Mouse (Mus musculus) CH12.LX (cell line): ENCODE measurements around the gene Plin3. TPM values are rescaled to one million over a fixed set of nuclear protein-coding genes. Genes with fewer than 3 reads are reported as not detected.

Source experiments
- DNase-seq: peaks from one replicate; pipeline ENCODE4 v3.0.0-alpha.2; 2013; ENCODE audit errors: extremely low read depth
- H3K27ac ChIP-seq: 2 replicates; pipeline ENCODE4 v1.5.1; 2012; ENCODE audit warnings: low read depth, mild to moderate bottlenecking, control low read depth, moderate library complexity; ENCODE audit not compliant: insufficient read depth
- H3K27me3 ChIP-seq: replicated peaks from 2 replicates; pipeline ENCODE3; 2012; ENCODE audit warnings: inconsistent platforms
- H3K36me3 ChIP-seq, 2 experiments: replicated peaks in 1 of 2; 2 replicates each; pipeline versions ENCODE3 to v1.6.1; 2012; ENCODE audit warnings: inconsistent platforms in 1 of 2, low read length in 1 of 2, mild to moderate bottlenecking in 1 of 2, mixed read lengths in 1 of 2, moderate library complexity in 1 of 2; ENCODE audit not compliant: control insufficient read depth in 1 of 2, insufficient read depth in 1 of 2
- H3K4me1 ChIP-seq, 2 experiments: 2 replicates each; pipeline ENCODE4 v1.6.1; 2012; ENCODE audit warnings: inconsistent platforms in 1 of 2, moderate library complexity in 1 of 2; ENCODE audit not compliant: insufficient read depth in 2 of 2, control insufficient read depth in 1 of 2
- H3K4me2 ChIP-seq: 2 replicates; pipeline ENCODE4 v1.6.1; 2012; ENCODE audit warnings: low read depth, mild to moderate bottlenecking, control low read depth; ENCODE audit not compliant: poor library complexity, insufficient read depth, severe bottlenecking
- H3K4me3 ChIP-seq, 3 experiments: fragments of 150-350 bp in 1 of 3; sonication (generic) in 1 of 3; replicated peaks in 1 of 3; 2 replicates each; pipeline versions ENCODE3 to v1.5.1; 2011 to 2012; ENCODE audit warnings: low read depth in 2 of 3, low read length in 2 of 3, mild to moderate bottlenecking in 2 of 3, moderate library complexity in 2 of 3, control low read depth in 1 of 3, improper control_type of control experiment in 1 of 3, inconsistent platforms in 1 of 3, mixed read lengths in 1 of 3; ENCODE audit not compliant: poor library complexity in 1 of 3
- H3K79me2 ChIP-seq: replicated peaks from 2 replicates; pipeline ENCODE4 v1.6.1; 2012; ENCODE audit warnings: mild to moderate bottlenecking, moderate library complexity; ENCODE audit not compliant: control insufficient read depth, poor library complexity, insufficient read depth, severe bottlenecking; ENCODE audit errors: extremely low read depth
- H3K9ac ChIP-seq: 2 replicates; pipeline ENCODE4 v1.6.1; 2012; ENCODE audit warnings: low read depth, mild to moderate bottlenecking, control low read depth, moderate library complexity; ENCODE audit not compliant: insufficient read depth
- H3K9me3 ChIP-seq: replicated peaks from 2 replicates; pipeline ENCODE3; 2012; ENCODE audit warnings: low read length, inconsistent platforms, mixed read lengths
- CHD1 ChIP-seq: IDR thresholded peaks from 2 replicates; pipeline ENCODE4 v1.6.1; 2012; ENCODE audit warnings: low read depth, low read length, improper control_type of control experiment, inconsistent platforms
- E2F4 ChIP-seq: IDR thresholded peaks from 2 replicates; pipeline ENCODE4 v1.6.1; 2011; ENCODE audit warnings: low read depth, low read length, improper control_type of control experiment; ENCODE audit not compliant: insufficient replicate concordance
- ETS1 ChIP-seq: conservative IDR thresholded peaks from 2 replicates; pipeline ENCODE4 v1.6.1; 2012; ENCODE audit warnings: low read depth, mild to moderate bottlenecking, inconsistent platforms, low read length, improper control_type of control experiment, moderate library complexity
- GABPA ChIP-seq: IDR thresholded peaks from 2 replicates; pipeline ENCODE4 v1.6.1; 2012; ENCODE audit warnings: low read depth, low read length, improper control_type of control experiment, inconsistent platforms; ENCODE audit not compliant: insufficient replicate concordance
- IRF4 ChIP-seq: IDR thresholded peaks from 2 replicates; pipeline ENCODE4 v1.6.1; 2014; ENCODE audit warnings: low read depth, mild to moderate bottlenecking, inconsistent platforms, low read length, improper control_type of control experiment
- JUN ChIP-seq: IDR thresholded peaks from 2 replicates; pipeline ENCODE4 v1.6.1; 2011; ENCODE audit warnings: low read depth, mild to moderate bottlenecking, low read length, improper control_type of control experiment, moderate library complexity; ENCODE audit not compliant: insufficient read depth
- JUND ChIP-seq: conservative IDR thresholded peaks from 2 replicates; pipeline ENCODE4 v1.6.1; 2011; ENCODE audit warnings: low read depth, low read length, improper control_type of control experiment
- KAT2A ChIP-seq: IDR thresholded peaks from 2 replicates; pipeline ENCODE4 v1.6.1; 2012; ENCODE audit warnings: low read length, improper control_type of control experiment, inconsistent platforms; ENCODE audit not compliant: insufficient replicate concordance
- MAFK ChIP-seq: IDR thresholded peaks from 2 replicates; pipeline ENCODE4 v1.6.1; 2011; ENCODE audit warnings: low read length, improper control_type of control experiment; ENCODE audit not compliant: insufficient replicate concordance
- MAX ChIP-seq: IDR thresholded peaks from 2 replicates; pipeline ENCODE4 v1.6.1; 2011; ENCODE audit warnings: low read length, improper control_type of control experiment
- MAZ ChIP-seq: IDR thresholded peaks from 2 replicates; pipeline ENCODE4 v1.6.1; 2012; ENCODE audit warnings: low read depth, mild to moderate bottlenecking, inconsistent platforms, low read length, improper control_type of control experiment, moderate library complexity
- MEF2A ChIP-seq: IDR thresholded peaks from 2 replicates; pipeline ENCODE4 v1.6.1; 2014; ENCODE audit warnings: low read depth, mild to moderate bottlenecking, inconsistent platforms, low read length, improper control_type of control experiment, borderline replicate concordance
- NELFE ChIP-seq: IDR thresholded peaks from 2 replicates; pipeline ENCODE4 v1.6.1; 2011; ENCODE audit warnings: low read depth, low read length, improper control_type of control experiment
- POLR2A ChIP-seq: IDR thresholded peaks from 2 replicates; pipeline ENCODE4 v1.6.1; 2011; ENCODE audit warnings: low read depth, mild to moderate bottlenecking, improper control_type of control experiment, low read length
- POLR2AphosphoS2 ChIP-seq: IDR thresholded peaks from 2 replicates; pipeline ENCODE4 v1.6.1; 2011; ENCODE audit warnings: low read depth, low read length, improper control_type of control experiment
- RAD21 ChIP-seq: IDR thresholded peaks from 2 replicates; pipeline ENCODE4 v1.6.1; 2011; ENCODE audit warnings: low read depth, mild to moderate bottlenecking, low read length, improper control_type of control experiment, moderate library complexity
- RCOR1 ChIP-seq: conservative IDR thresholded peaks from 2 replicates; pipeline ENCODE4 v1.6.1; 2012; ENCODE audit warnings: low read depth, mild to moderate bottlenecking, inconsistent platforms, low read length, improper control_type of control experiment
- SMC3 ChIP-seq: IDR thresholded peaks from 2 replicates; pipeline ENCODE4 v1.6.1; 2011; ENCODE audit warnings: low read depth, low read length, improper control_type of control experiment
- TBP ChIP-seq: conservative IDR thresholded peaks from 2 replicates; pipeline ENCODE4 v1.6.1; 2011; ENCODE audit warnings: low read depth, low read length, improper control_type of control experiment
- TCF12 ChIP-seq: IDR thresholded peaks from 2 replicates; pipeline ENCODE4 v1.6.1; 2014; ENCODE audit warnings: low read depth, mild to moderate bottlenecking, inconsistent platforms, low read length, improper control_type of control experiment
- ZMIZ1 ChIP-seq: IDR thresholded peaks from 2 replicates; pipeline ENCODE4 v1.6.1; 2012; ENCODE audit warnings: low read depth, mild to moderate bottlenecking, inconsistent platforms, low read length, improper control_type of control experiment
- dilution Hi-C: fragments of 300-500 bp; cut with MboI; formaldehyde crosslinking; loops from 2 replicates; pipeline ENCODE4 v1.14.3; 2020; ENCODE audit warnings: low sequenced_read_pairs; ENCODE audit not compliant: extremely low pct_unique_long_range_greater_than_20kb, extremely low pct_ligation_motif_present
- in situ Hi-C: fragments of 300-500 bp; cut with MboI; formaldehyde crosslinking; loops from 3 replicates; pipeline ENCODE4 v1.14.3; 2019; ENCODE audit warnings: low sequenced_read_pairs, low pct_ligation_motif_present, low pct_unique_long_range_greater_than_20kb, mixed read lengths
- polyA plus RNA-seq: library from polyadenylated mRNA; unstranded; fragments of >175 nt; gene quantifications from 2 replicates; pipeline ENCODE4 v1.2.1, GENCODE M21; 2012; ENCODE audit warnings: low read depth; ENCODE audit not compliant: insufficient read length
- total RNA-seq, 2 experiments: library from RNA; depleted of rRNA; stranded (reverse); fragments of 300-350 nt in 1 of 2; fragments of >200 nt in 1 of 2; gene quantifications; 2 replicates each; pipeline ENCODE4 v1.2.3; 2012 to 2014

The Plin3 gene
- total and polyA plus RNA-seq, 3 experiments: 17.3 to 23.3 (median 18.5) TPM

GRCm38 (mm10) chr17:56278340-56278739 lies 14.3 kb downstream of the Plin3 start:
- H3K36me3 ChIP-seq: peaks cover 30 to 55% of the 10 kb centered on the region in 2 experiments
- dilution Hi-C loops (no loop called here), in situ Hi-C loops (no loop called here)
- DNase-seq: no peak
- H3K4me1 ChIP-seq: peaks cover 36 to 57% of the 10 kb centered on the region in 2 experiments
- H3K4me2 ChIP-seq: peak overlapping the region; percentile 69
- no peaks in the 10 kb centered on the region for H3K9me3 ChIP-seq
- peaks cover 29% of the 10 kb centered on the region for H3K79me2 ChIP-seq
- no peaks in the 10 kb centered on the region for H3K27me3 ChIP-seq
- H3K9ac ChIP-seq: peak overlapping the region; percentile 81
- peak overlapping the region; percentile 89 for H3K27ac ChIP-seq
- no peak overlapping the region for H3K4me3 ChIP-seq
- TF ChIP-seq ZMIZ1 (no peak), RCOR1 (0 out of 2 replicates have a peak, but pooled peaks have one; percentile 48), JUND (0 out of 2 replicates have a peak, but pooled peaks have one; percentile 31), IRF4 (peak; percentile 55; the same call in 1 of the 2 replicates)

- H3K9me3 ChIP-seq: no peaks in the 10 kb centered on the region
- 0 out of 2 replicates have a peak, but pooled peaks have one; percentile 24 for TF ChIP-seq MEF2A
- no peak for TF ChIP-seq POLR2AphosphoS2
- H3K27ac ChIP-seq: peak overlapping the region; percentile 84
- peak overlapping the region; percentile 69 for H3K4me2 ChIP-seq
- peaks cover 36 to 58% of the 10 kb centered on the region in 2 experiments for H3K4me1 ChIP-seq
- peaks cover 37% of the 10 kb centered on the region for H3K79me2 ChIP-seq
- H3K4me3 ChIP-seq: peak overlapping the region; percentile 32 to 85 (median 51)
- H3K36me3 ChIP-seq: peaks cover 28 to 55% of the 10 kb centered on the region in 2 experiments
- H3K27me3 ChIP-seq: no peaks in the 10 kb centered on the region
- DNase-seq: no peak
- dilution Hi-C loops: no loop called here
- in situ Hi-C loops: no loop called here
- peak overlapping the region; percentile 81 for H3K9ac ChIP-seq
Measured at GRCm38 (mm10) chr17:56277567-56277893, 15.1 kb downstream of the Plin3 start.

GRCm38 (mm10) chr17:56276643-56277566 lies 15.8 kb downstream of the Plin3 start, which contains the start of gene Ticam1:
Gene Ticam1, minus strand, starts transcription at chr17:56276786.
- peak within 1 kb of the TSS; percentile 84 for H3K4me2 ChIP-seq
- peak within 1 kb of the TSS; percentile 87 for H3K27ac ChIP-seq
- H3K79me2 ChIP-seq: peaks cover 43% of the 10 kb centered on the region
- H3K9me3 ChIP-seq: no peaks in the 10 kb centered on the region
- H3K36me3 ChIP-seq: peaks cover 34 to 59% of the 10 kb centered on the region in 2 experiments
- peak; percentile 99 for DNase-seq
- in situ Hi-C loops: no loop called here
- H3K27me3 ChIP-seq: no peaks in the 10 kb centered on the region
- peak within 1 kb of the TSS; percentile 85 to 94 (median 92) for H3K4me3 ChIP-seq
- H3K9ac ChIP-seq: peak within 1 kb of the TSS; percentile 86
- dilution Hi-C loops: no loop called here
- H3K4me1 ChIP-seq: peaks cover 36 to 64% of the 10 kb centered on the region in 2 experiments
- TF ChIP-seq KAT2A: 0 out of 2 replicates have a peak, but pooled peaks have one; percentile 65
- TF ChIP-seq MEF2A: peak; percentile 89
- TF ChIP-seq RAD21: peak; percentile 30
- no peak for TF ChIP-seq RCOR1
- TF ChIP-seq TCF12: peak; percentile 81
- peak; percentile 48 for TF ChIP-seq SMC3
- peak; percentile 98 for TF ChIP-seq MAX
- peak; percentile 80; the same call in 1 of the 2 replicates for TF ChIP-seq POLR2AphosphoS2
- peak; percentile 81 for TF ChIP-seq JUN
- TF ChIP-seq MAZ: peak; percentile 95
- peak; percentile 94 for TF ChIP-seq POLR2A
- TF ChIP-seq ETS1: peak; percentile 96
- TF ChIP-seq E2F4: 0 out of 2 replicates have a peak, but pooled peaks have one; percentile 36
- peak; percentile 58; the same call in 1 of the 2 replicates for TF ChIP-seq ZMIZ1
- TF ChIP-seq NELFE: peak; percentile 88
- TF ChIP-seq CHD1: peak; percentile 95; the same call in 1 of the 2 replicates
- TF ChIP-seq MAFK: peak; percentile 48; the same call in 1 of the 2 replicates
- TF ChIP-seq JUND: peak; percentile 88
- TF ChIP-seq TBP: peak; percentile 89
- TF ChIP-seq GABPA: no peak
